Mouse (Mus musculus) liver, postnatal 0 days (tissue): ENCODE results near the gene Srcin1.

Experiments
- CTCF ChIP-seq: sonication (generic); IDR thresholded peaks from 2 replicates; pipeline ENCODE4 v1.5.1; 2016; ENCODE audit warnings: antibody characterized with exemption, low read depth
- EP300 ChIP-seq: IDR thresholded peaks from 2 replicates; pipeline ENCODE4 v1.6.1; 2016; ENCODE audit warnings: antibody characterized with exemption, low read depth, mild to moderate bottlenecking

GRCm38 (mm10) chr11:97466444-97467160 is 109.4 kb downstream of the Srcin1 start:
- TF ChIP-seq CTCF (no peak), EP300 (no peak)
